Mouse (Mus musculus): Measurements from ENCODE around the gene Ino80d.

DNA sequence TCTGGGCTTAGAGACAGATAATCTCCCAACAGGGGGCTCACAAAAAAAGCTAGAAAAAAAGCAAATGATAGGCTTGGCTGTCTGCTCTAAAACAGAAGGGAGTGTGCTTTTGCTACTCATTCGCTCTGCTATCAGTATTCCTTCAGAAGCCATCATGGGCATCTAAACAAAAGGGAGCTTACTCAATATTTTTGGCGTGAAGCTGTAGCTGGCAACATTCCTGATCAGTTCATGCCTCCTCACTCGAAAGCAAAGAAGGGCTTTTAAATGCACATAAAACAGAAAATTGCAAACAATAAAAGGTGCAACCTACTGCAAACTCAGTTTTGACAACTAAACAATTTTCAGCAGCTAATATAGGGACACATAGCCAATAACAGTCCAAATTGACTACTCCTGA is 59.1 kb downstream of the Ino80d start:
- no peak for TF ChIP-seq MAFK (IDR thresholded peaks at IDR 0.05; ENCODE audit: insufficient read depth, low read depth, low read length)
- no peak for TF ChIP-seq HCFC1 (IDR thresholded peaks at IDR 0.05; ENCODE audit: borderline replicate concordance, insufficient read depth, low read length)
- TF ChIP-seq ZNF384 (IDR thresholded peaks at IDR 0.05; ENCODE audit: low read depth, low read length): no peak
- TF ChIP-seq CHD2 (IDR thresholded peaks at IDR 0.05; ENCODE audit: low read depth, low read length): no peak
